Mouse (Mus musculus): ENCODE results near the gene Tead1. TPM values are rescaled to one million over a fixed set of nuclear protein-coding genes. Genes with fewer than 3 reads are reported as not detected.

Gene Tead1
- polyA plus RNA-seq, 1 experiment from 2014 or later, result not detected

GRCm38 (mm10) chr7:112883791-112884274, 204.7 kb downstream of the Tead1 start:
- H3K27ac ChIP-seq, result no peak overlapping the region
- no peaks in the 10 kb centered on the region for H3K79me2 ChIP-seq (ENCODE audit: inconsistent target)
- WGBS (ENCODE audit: missing documents), result 75% methylated on average over 8 of the region's 8 CpGs
- H3K4me3 ChIP-seq (ENCODE audit: inconsistent target), result no peak overlapping the region
- no peaks in the 10 kb centered on the region for H3K36me3 ChIP-seq (ENCODE audit: inconsistent target)

GRCm38 (mm10) chr7:112885546-112885945, 206.4 kb downstream of the Tead1 start:
- Histone ChIP-seq H3K4me3 (ENCODE audit: inconsistent target) (no peak overlapping the region), H3K79me2 (ENCODE audit: inconsistent target) (no peaks in the 10 kb centered on the region), H3K36me3 (ENCODE audit: inconsistent target) (no peaks in the 10 kb centered on the region), H3K27ac (no peak overlapping the region)
- 83% methylated on average over 8 of the region's 8 CpGs for WGBS (ENCODE audit: missing documents)

- WGBS (ENCODE audit: missing documents), result 84% methylated on average over 6 of the region's 6 CpGs
- Histone ChIP-seq H3K27ac (no peak overlapping the region), H3K4me3 (ENCODE audit: inconsistent target) (no peak overlapping the region), H3K79me2 (ENCODE audit: inconsistent target) (no peaks in the 10 kb centered on the region), H3K36me3 (ENCODE audit: inconsistent target) (no peaks in the 10 kb centered on the region)
Observed at GRCm38 (mm10) chr7:112891883-112892282, 212.8 kb downstream of the Tead1 start.

GRCm38 (mm10) chr7:112892595-112892994, 213.5 kb downstream of the Tead1 start:
- Histone ChIP-seq H3K4me3 (ENCODE audit: inconsistent target) (no peak overlapping the region), H3K79me2 (ENCODE audit: inconsistent target) (no peaks in the 10 kb centered on the region), H3K27ac (no peak overlapping the region), H3K36me3 (ENCODE audit: inconsistent target) (no peaks in the 10 kb centered on the region)
- WGBS (ENCODE audit: missing documents), result 89% methylated on average over 5 of the region's 5 CpGs

GRCm38 (mm10) chr7:112896363-112896762, 217.2 kb downstream of the Tead1 start:
- WGBS (ENCODE audit: missing documents), result 94% methylated on average over 2 of the region's 2 CpGs

GRCm38 (mm10) chr7:112901710-112902109, 222.6 kb downstream of the Tead1 start:
- H3K36me3 ChIP-seq (ENCODE audit: inconsistent target), result no peaks in the 10 kb centered on the region
- WGBS (ENCODE audit: missing documents), result 86% methylated on average over 7 of the region's 7 CpGs
- H3K4me3 ChIP-seq (ENCODE audit: inconsistent target), result no peak overlapping the region
- no peak overlapping the region for H3K27ac ChIP-seq
- H3K79me2 ChIP-seq (ENCODE audit: inconsistent target), result no peaks in the 10 kb centered on the region

More at GRCm38 (mm10) chr7:112896363-112896762, 217.2 kb downstream of the Tead1 start:
- Histone ChIP-seq H3K4me3 (ENCODE audit: inconsistent target) (no peak overlapping the region), H3K79me2 (ENCODE audit: inconsistent target) (no peaks in the 10 kb centered on the region), H3K27ac (no peak overlapping the region), H3K36me3 (ENCODE audit: inconsistent target) (no peaks in the 10 kb centered on the region)

GRCm38 (mm10) chr7:112906848-112907247, 227.7 kb downstream of the Tead1 start:
- Histone ChIP-seq H3K79me2 (ENCODE audit: inconsistent target) (no peaks in the 10 kb centered on the region), H3K27ac (no peak overlapping the region), H3K36me3 (ENCODE audit: inconsistent target) (no peaks in the 10 kb centered on the region), H3K4me3 (ENCODE audit: inconsistent target) (no peak overlapping the region)
- 86% methylated on average over 4 of the region's 5 CpGs for WGBS (ENCODE audit: missing documents)

- H3K27ac ChIP-seq, result no peak overlapping the region
- no peaks in the 10 kb centered on the region for H3K79me2 ChIP-seq (ENCODE audit: inconsistent target)
- no peaks in the 10 kb centered on the region for H3K36me3 ChIP-seq (ENCODE audit: inconsistent target)
- no peak overlapping the region for H3K4me3 ChIP-seq (ENCODE audit: inconsistent target)
- 84% methylated on average over 2 of the region's 2 CpGs for WGBS (ENCODE audit: missing documents)
Observed at GRCm38 (mm10) chr7:112907468-112907867, 228.3 kb downstream of the Tead1 start.

- WGBS (ENCODE audit: missing documents), result 94% methylated on average over 10 of the region's 10 CpGs
- Histone ChIP-seq H3K36me3 (ENCODE audit: inconsistent target) (no peaks in the 10 kb centered on the region), H3K79me2 (ENCODE audit: inconsistent target) (no peaks in the 10 kb centered on the region), H3K4me3 (ENCODE audit: inconsistent target) (no peak overlapping the region), H3K27ac (no peak overlapping the region)
Observed at GRCm38 (mm10) chr7:112909164-112909563, 230.0 kb downstream of the Tead1 start.

GRCm38 (mm10) chr7:112912969-112913368, 233.9 kb downstream of the Tead1 start:
- no peaks in the 10 kb centered on the region for H3K36me3 ChIP-seq (ENCODE audit: inconsistent target)
- H3K4me3 ChIP-seq (ENCODE audit: inconsistent target), result no peak overlapping the region
- WGBS (ENCODE audit: missing documents), result 65% methylated on average over 3 of the region's 3 CpGs
- no peaks in the 10 kb centered on the region for H3K79me2 ChIP-seq (ENCODE audit: inconsistent target)
- H3K27ac ChIP-seq, result no peak overlapping the region

- Histone ChIP-seq H3K79me2 (ENCODE audit: inconsistent target) (no peaks in the 10 kb centered on the region), H3K36me3 (ENCODE audit: inconsistent target) (no peaks in the 10 kb centered on the region), H3K27ac (no peak overlapping the region), H3K4me3 (ENCODE audit: inconsistent target) (no peak overlapping the region)
- 91% methylated on average over 4 of the region's 4 CpGs for WGBS (ENCODE audit: missing documents)
Observed at GRCm38 (mm10) chr7:112915571-112915970, 236.5 kb downstream of the Tead1 start.

- H3K27ac ChIP-seq, result no peak overlapping the region
- no peaks in the 10 kb centered on the region for H3K36me3 ChIP-seq (ENCODE audit: inconsistent target)
- H3K79me2 ChIP-seq (ENCODE audit: inconsistent target), result no peaks in the 10 kb centered on the region
- H3K4me3 ChIP-seq (ENCODE audit: inconsistent target), result no peak overlapping the region
- WGBS (ENCODE audit: missing documents), result 30% methylated on average over 10 of the region's 10 CpGs
Observed at GRCm38 (mm10) chr7:112917613-112918278, 238.6 kb downstream of the Tead1 start.

- Histone ChIP-seq H3K36me3 (ENCODE audit: inconsistent target) (no peaks in the 10 kb centered on the region), H3K79me2 (ENCODE audit: inconsistent target) (no peaks in the 10 kb centered on the region), H3K4me3 (ENCODE audit: inconsistent target) (no peak overlapping the region), H3K27ac (no peak overlapping the region)
- 50% methylated on average over 21 of the region's 22 CpGs for WGBS (ENCODE audit: missing documents)
Observed at GRCm38 (mm10) chr7:112918279-112918991, 239.3 kb downstream of the Tead1 start.

GRCm38 (mm10) chr7:112919845-112920244, 240.7 kb downstream of the Tead1 start:
- 2% methylated on average over 4 of the region's 4 CpGs for WGBS (ENCODE audit: missing documents)
- H3K27ac ChIP-seq, result no peak overlapping the region
- H3K4me3 ChIP-seq (ENCODE audit: inconsistent target), result no peak overlapping the region

GRCm38 (mm10) chr7:112922801-112923200, 243.7 kb downstream of the Tead1 start:
- 75% methylated on average over 4 of the region's 4 CpGs for WGBS (ENCODE audit: missing documents)
- Histone ChIP-seq H3K36me3 (ENCODE audit: inconsistent target) (no peaks in the 10 kb centered on the region), H3K79me2 (ENCODE audit: inconsistent target) (no peaks in the 10 kb centered on the region), H3K4me3 (ENCODE audit: inconsistent target) (no peak overlapping the region), H3K27ac (no peak overlapping the region)

More at GRCm38 (mm10) chr7:112919845-112920244, 240.7 kb downstream of the Tead1 start:
- H3K79me2 ChIP-seq (ENCODE audit: inconsistent target), result no peaks in the 10 kb centered on the region
- no peaks in the 10 kb centered on the region for H3K36me3 ChIP-seq (ENCODE audit: inconsistent target)

Measured in macrophage (primary cell).